Mouse (Mus musculus) left cerebral cortex, adult 9 months (tissue): ENCODE measurements at regions not wholly inside any gene's neighbourhood (a gene's known extent, or its start where the extent isn't known, plus 50 kb on each side); places are given as distances from the start of the nearest gene placed in this dataset.

ENCODE experiments used
- DNase-seq, 2 experiments: peaks; one replicate each; pipeline ENCODE4 v3.0.0; 2022; ENCODE audit warnings: low spot score in 2 of 2

GRCm38 (mm10) chr4:101342071-101342762 lies 76.9 kb upstream of the Ak4 start:
- no peak for DNase-seq

- no peak for DNase-seq
These were observed 75.7 kb upstream of the Jak1 start for GRCm38 (mm10) chr4:101340741-101341140.

- DNase-seq: no peak
These were observed 73.1 kb upstream of the Jak1 start for GRCm38 (mm10) chr4:101338211-101338610.

- DNase-seq: no peak
These were observed 71.7 kb upstream of the Jak1 start for GRCm38 (mm10) chr4:101336811-101337210.

GRCm38 (mm10) chr4:101336371-101336770 lies 71.3 kb upstream of the Jak1 start:
- no peak for DNase-seq

- DNase-seq: no peak
These were observed 68.8 kb upstream of the Jak1 start for GRCm38 (mm10) chr4:101333868-101334267.

- DNase-seq: no peak
These were observed 68.0 kb upstream of the Jak1 start for GRCm38 (mm10) chr4:101333036-101333435.

GRCm38 (mm10) chr4:101331231-101331630 lies 66.1 kb upstream of the Jak1 start:
- DNase-seq: no peak

GRCm38 (mm10) chr4:101329060-101329459 lies 64.0 kb upstream of the Jak1 start:
- DNase-seq: no peak

GRCm38 (mm10) chr4:101326067-101326466 lies 61.0 kb upstream of the Jak1 start:
- no peak for DNase-seq

GRCm38 (mm10) chr4:101321731-101322130 lies 56.6 kb upstream of the Jak1 start:
- no peak for DNase-seq

- no peak for DNase-seq
These were observed 55.5 kb upstream of the Jak1 start for GRCm38 (mm10) chr4:101320587-101320986.

GRCm38 (mm10) chr4:101319681-101320220 lies 54.7 kb upstream of the Jak1 start:
- DNase-seq: no peak

GRCm38 (mm10) chr4:101318836-101319235 lies 53.8 kb upstream of the Jak1 start:
- no peak for DNase-seq

- DNase-seq: no peak
These were observed 51.0 kb upstream of the Jak1 start for GRCm38 (mm10) chr4:101316061-101316460.
